Mouse (Mus musculus) right cerebral cortex, postnatal 4 days (tissue): ENCODE measurements around the gene Ubqln1.
"Not testable (repeated sequence)": the region's sequence is repeated elsewhere in the genome, so short reads cannot be mapped to it uniquely, and the experiment has no call there.

Experiments used
- DNase-seq: peaks from one replicate; pipeline ENCODE4 v3.0.0-alpha.2; 2022

Ubqln1 gene

DNA sequence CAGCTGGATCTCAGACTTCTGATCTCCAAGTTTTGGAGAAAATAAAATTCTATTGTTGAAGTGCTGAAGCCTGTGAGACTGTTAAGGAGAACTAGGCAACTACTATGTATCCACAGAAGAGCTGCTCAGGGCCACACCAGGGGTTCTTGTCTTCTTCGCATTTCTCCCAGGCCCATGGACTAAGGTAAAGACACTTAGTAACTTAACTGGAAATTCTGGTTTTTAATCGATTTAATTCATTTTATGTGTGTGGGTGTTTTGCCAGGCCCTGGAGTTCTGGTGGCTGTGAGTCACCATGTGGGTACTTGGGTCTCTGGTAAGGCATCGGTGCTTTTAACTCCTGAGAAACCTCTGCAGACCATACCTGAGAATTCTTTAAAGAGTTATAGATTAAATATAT, 65.8 kb downstream of the Ubqln1 start:
- no peak for DNase-seq

DNA sequence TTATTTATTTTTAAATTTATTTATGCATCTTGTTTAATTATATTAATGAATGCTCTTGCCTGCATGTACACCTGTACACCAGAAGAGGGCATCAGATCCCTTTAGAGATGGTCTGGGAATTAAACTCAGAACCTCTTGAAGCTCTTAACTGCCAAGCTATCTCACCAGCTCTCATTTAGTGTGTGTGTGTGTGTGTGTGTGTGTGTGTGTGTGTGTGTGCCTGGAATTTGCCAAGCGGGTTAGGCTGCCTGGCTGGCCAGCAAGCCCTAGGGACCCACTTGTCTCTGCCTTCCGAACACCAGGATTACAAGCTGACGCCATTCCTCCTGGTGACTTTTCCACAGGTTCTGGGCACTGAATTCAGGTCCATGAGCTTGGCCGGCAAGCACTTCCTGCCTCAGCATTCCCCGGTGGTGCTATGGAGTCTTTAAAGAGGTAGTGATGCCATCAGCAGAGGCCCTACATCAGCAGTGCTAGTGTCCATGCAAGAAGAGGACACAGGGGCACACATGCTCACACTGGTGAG, 66.4 kb downstream of the Ubqln1 start:
- no peak for DNase-seq

DNA sequence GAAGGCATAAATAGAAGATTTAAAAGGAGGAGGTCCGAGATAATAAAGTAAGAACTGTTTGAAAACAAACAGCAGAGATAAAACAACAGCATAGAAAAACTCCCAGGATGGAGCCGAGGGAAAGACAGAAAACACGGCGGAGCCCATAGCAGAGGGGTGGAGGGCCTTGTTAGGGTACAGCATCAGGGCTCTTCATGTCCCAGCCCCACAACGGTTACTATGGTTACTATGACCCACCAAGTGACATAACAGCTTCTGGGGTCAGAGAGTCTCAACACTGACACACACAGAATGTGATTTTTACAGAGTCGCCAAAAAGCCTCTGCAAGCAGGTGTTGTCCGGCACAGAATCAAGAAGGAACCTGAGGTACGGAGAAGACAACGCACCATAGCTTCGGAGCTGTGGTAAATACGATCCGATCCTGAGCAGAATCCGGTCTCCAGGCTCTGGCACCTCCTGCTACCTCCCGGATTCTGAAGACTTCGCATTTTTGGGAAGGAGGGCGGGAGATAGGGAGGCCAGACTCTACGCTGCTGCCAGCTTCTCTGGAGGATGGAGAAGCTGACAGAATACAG, 67.1 kb downstream of the Ubqln1 start:
- DNase-seq = peak; percentile 28

DNA sequence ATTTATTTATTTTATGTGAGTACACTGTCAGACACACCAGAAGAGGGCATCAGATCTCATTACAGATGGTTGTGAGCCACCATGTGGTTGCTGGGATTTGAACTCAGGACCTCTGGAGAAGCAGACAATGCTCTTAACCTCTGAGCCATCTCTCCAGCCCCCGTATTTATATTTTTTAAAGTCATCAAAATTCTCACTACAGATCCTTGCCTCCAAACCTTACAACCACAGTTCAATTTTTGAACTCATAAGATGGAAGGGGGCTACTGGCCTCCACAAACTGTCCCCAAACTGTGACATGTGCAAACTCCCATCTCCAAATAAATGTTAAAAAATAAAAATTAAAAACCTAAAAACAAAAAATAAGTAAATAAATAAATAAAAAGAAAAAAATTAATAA, 67.7 kb downstream of the Ubqln1 start:
- no peak for DNase-seq

DNA sequence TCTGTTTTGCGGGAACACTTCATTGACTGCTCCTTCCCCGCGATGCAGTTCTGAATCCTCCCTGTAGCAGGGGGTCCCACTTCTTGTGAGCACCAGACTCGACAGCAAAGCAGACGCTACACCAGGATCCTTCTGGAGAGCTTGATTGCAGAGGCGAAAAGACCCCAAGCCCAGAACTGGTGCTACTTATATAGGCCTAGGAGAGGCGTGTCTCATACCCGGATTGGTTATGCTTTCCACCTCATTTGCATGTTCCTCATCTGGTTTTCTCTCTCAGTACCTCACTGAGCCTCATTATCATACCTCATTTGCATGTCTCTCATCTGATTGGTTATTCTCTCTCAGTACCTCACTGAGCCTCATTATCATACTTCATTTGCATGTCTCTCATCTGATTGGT, 68.8 kb downstream of the Ubqln1 start:
- DNase-seq = not testable (repeated sequence)

DNA sequence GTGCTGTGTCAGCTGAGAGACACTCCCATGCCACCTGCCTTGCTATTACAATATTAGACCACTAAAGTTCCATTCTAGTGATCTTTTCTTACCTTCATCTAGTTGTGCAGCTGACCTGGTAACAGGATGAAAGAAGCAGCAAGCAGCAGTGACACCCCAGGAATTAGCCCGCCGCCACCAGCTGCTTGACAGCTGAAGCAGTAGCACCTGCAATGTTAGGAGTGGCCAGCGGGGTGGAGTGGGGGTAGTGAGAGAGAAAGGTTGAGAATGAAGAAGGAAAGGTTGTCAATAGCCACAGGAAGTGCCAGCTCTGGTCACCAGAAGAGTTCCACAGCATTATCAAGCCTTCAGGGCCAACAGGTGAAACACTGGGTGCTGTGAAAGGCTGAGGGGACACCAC, 83.8 kb downstream of the Ubqln1 start:
- no peak for DNase-seq

DNA sequence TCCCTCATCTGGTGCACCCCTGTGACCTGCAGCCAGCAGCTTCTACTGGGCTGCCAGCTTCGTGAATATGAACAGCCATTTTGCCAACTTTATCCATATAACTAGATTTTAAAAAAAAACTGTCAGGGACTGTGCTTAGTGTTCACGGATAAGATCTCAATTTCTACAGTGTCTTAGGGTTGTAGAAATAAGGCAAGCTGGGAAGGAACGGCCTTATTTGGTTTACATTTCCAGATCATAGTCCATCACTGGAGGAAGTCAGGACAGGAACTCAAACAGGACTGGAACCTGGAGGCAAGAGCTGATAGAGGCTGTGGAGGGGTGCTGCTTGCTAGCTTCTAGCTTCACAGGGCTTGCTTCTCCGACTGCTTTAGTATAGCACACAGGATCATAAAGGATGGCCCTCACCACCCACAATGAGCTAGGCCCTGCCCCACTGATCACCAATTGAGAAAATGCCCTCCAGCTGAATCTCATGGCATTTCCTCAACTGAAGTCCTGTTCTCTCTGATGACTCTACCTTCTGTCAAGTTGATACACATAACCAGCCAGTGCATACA, 85.7 kb downstream of the Ubqln1 start:
- DNase-seq = no peak

DNA sequence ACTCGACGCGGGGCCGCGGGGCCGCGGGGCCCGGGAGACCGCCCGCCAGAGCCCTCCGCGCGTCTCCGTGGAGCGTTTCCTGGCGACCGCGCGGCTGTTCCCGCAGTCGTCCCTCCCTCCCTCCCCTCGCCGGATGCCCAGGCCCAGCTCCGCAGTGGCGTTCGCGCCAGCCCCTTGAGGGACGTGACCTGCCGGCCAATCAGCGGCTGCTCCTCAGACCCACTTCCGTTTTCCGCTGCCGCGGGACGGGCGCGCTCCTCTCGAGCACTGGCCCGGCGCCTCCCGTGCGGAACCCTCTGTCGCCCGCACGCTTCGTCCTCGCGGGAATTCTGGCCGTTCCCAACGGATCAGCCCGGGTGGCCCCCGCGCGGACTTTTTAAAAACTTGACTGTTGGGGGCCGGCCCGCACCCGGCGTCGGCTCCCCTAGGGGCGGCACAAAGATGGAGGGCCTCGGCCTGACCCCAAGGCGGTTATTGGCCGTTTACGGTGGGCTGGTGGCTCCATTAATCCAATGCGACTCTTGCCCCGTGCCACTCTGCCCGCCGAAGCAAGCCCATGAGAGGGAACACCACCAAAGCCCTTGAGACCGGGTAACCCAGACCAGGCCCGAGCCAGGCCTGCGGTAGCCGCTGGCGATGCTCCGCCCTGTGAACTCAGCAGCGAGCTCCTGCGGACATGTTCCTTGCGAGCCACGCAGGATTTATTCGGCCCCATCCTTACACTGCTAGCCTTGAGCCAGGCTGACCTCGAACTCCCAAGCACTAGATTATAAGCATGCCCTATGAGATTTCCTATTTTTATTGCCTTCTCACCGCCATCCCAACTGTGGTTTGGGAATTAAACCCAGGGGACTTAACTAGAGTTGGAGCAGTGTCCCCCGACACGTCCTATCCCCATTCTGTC, 86.4 kb downstream of the Ubqln1 start:
- peak; percentile 95 for DNase-seq

DNA sequence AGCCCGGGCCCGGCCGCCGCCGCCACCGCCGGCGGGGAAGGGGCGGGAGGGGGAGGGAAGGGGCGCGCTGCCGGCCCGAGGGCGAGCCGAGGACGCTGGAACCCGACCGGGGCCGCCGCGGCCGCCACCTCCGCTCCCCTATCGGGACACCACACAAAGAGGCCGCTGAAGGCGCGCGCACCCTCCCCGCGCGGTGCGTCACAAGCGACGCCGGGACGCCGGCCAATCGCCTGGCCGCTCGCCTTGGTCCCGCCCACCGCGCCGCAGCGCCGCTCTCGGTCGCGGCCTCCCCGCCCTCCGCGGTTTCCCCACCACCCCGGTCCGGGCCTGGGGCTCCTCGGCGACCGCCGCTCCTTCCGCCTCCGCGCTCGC, 87.1 kb downstream of the Ubqln1 start, which contains the start of gene Hnrnpa0:
TSS of gene Hnrnpa0 (minus strand) at position 161 of the 372 bp plus-strand sequence.
- DNase-seq = peak; percentile 98

DNA sequence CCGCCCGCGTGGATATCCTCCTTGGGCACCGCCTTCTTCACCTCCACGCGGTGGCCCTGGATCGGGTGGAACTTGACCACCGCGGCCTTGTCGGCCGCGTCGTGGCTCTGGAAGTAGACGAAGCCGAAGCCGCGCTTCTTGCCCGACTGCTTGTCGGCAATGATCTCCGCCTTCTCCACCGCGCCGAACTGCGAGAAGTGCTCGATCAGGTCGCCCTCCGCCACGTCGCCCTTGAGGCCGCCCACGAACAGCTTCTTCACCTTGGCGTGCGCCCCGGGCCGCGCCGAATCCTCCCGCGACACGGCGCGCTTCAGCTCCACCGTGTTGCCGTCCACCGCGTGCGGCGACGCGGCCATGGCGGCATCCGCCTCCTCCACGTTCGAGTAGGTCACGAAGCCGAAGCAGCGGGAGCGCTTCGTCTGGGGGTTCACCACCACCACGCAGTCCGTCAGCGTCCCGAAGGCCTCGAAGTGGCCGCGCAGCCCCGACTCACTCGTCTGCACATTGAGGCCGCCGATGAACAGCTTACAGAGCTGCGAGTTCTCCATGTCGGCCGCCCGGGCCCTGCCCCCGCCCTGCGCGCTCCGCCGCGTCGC, 87.6 kb downstream of the Ubqln1 start:
- peak; percentile 65 for DNase-seq

DNA sequence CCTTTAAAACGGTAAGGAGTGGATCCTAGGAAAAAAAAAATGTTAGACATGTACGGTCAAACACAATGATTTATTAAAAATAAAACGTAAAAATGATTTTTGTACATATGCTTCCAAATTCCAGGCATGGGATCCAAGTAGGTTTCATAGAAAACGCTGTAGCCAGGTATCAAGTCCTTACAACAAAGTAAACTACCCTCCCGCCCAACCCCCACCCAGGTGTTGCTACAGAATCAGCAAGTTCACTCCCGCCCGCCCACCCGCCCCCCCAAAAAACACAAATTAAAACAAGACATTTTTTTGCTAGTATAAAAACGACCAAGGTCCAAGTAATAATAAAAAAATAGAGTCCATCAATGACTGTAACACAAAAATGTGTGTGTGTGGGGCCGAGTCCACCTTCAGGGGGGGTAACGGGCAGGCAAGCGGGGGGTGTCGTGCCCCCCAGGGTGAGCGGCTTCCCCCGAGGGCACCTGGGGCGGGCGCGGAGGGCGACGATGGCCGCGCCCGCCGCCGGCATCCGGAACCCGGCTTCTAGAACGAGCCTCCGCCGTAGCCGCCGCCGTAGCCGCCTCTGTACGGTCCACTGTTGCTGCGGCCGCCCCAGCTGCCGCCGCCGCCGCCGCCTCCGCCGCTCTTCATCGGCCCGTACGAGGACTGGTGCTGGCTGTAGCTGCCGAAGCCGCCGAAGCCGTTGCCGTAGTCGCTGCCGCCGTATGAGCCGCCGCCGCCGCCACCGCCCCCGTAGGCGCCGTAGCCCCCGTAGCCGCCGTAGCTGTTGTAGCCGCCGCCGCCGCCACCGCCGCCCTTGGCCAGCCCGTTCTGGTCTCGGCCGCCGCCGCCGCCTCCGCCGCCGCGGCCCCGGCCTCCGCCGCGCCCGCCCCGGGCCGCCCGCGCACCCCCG, 88.3 kb downstream of the Ubqln1 start:
- DNase-seq = peak; percentile 38
